Mouse (Mus musculus): ENCODE measurements around the gene Duoxa2. TPM values are rescaled to one million over a fixed set of nuclear protein-coding genes. Genes with fewer than 3 reads are reported as not detected.

Gene Duoxa2
- polyA plus RNA-seq, 2 experiments from 2014 or later = not detected

Other genes with a start within 250 kb of the Duoxa2 start
- gene Spg11, start 180.5 kb upstream of the Duoxa2 start, polyA plus RNA-seq (2017; shearing (Covaris generic)) = 1 to 10 TPM; 5.5 to 5.8 TPM
- 1,000 to 10,000 TPM; 8,975 to 9,816 TPM for gene B2m, start 151.2 kb upstream of the Duoxa2 start, polyA plus RNA-seq (2017; shearing (Covaris generic))
- gene Trim69, start 138.2 kb upstream of the Duoxa2 start, polyA plus RNA-seq (2017; shearing (Covaris generic)) = under 1 TPM in 1 of 2 experiments, not detected in 1; 0.25 TPM
- under 1 TPM; 0.38 to 0.90 TPM for gene Patl2, start 112.7 kb upstream of the Duoxa2 start, polyA plus RNA-seq (2017; shearing (Covaris generic))
- not detected for gene Terb2, start 112.6 kb upstream of the Duoxa2 start, polyA plus RNA-seq (2017; shearing (Covaris generic))
- 1 to 10 TPM; 5.5 to 5.7 TPM for gene Sord, start 64.2 kb upstream of the Duoxa2 start, polyA plus RNA-seq (2017; shearing (Covaris generic))
- gene Duox2, start 451 bp upstream of the Duoxa2 start, polyA plus RNA-seq (2017; shearing (Covaris generic)) = not detected
- under 1 TPM in 1 of 2 experiments, not detected in 1; 0.25 TPM for gene Duoxa1, start 14.8 kb downstream of the Duoxa2 start, polyA plus RNA-seq (2017; shearing (Covaris generic))
- gene Duox1, start 16.8 kb downstream of the Duoxa2 start, polyA plus RNA-seq (2017; shearing (Covaris generic)) = not detected
- gene Shf, start 70.3 kb downstream of the Duoxa2 start, polyA plus RNA-seq (2017; shearing (Covaris generic)) = under 1 TPM in 1 of 2 experiments, not detected in 1; 0.33 TPM
- 100 to 1,000 TPM in 1 of 2 experiments, 10 to 100 TPM in 1; 98.0 to 106 TPM for gene Slc28a2, start 127.6 kb downstream of the Duoxa2 start, polyA plus RNA-seq (2017; shearing (Covaris generic))
- gene Gm14085, start 186.0 kb downstream of the Duoxa2 start, polyA plus RNA-seq (2017; shearing (Covaris generic)) = 1 to 10 TPM; 6.4 to 8.8 TPM